Mouse (Mus musculus): ENCODE results near the gene Nfatc2ip. TPM values are rescaled to one million over a fixed set of nuclear protein-coding genes. Genes with fewer than 3 reads are reported as not detected.
A peak's percentile ranks its signal among the peaks of the same experiment; 100 is the strongest.

The Nfatc2ip gene
- polyA plus RNA-seq, 1 experiment from 2014 or later: 3.0 TPM

DNA sequence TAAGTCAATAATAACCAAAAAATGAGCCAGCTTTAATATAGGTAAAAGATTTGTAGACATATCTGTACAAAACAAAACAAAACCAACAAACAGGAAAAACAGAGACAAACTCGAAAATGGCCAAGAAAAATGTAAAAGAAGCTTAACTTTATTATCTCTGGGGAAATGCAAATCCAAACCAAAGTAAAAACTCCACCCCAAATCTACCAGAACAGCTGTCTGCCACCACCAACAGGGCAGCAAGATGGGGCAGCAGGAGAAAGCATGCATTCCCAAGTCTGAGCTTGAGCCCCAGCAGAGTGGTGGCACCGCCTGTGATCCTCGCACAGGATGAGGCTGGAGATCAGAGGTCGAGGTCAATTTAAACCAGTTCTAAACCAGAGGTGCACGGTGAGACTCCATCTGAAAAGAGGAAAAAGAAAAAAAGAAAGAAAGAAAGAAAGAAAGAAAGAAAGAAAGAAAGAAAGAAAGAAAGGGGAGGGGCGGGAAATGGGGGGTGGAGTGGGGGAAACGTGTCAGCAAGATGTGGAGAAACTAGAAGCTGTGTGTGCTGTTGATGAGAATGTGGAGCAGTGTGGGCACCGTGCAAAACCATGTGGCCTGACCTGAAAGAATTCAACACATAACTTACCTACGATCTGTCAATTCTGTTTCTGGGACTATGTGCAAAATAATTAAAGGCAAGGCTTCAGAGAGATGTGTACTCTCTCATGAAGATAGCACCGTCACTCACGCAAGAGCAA is 43.1 kb downstream of the Nfatc2ip start:
- Histone ChIP-seq H3K9me3 (replicated peaks) (no peaks in the 10 kb centered on the region), H3K27me3 (no peaks in the 10 kb centered on the region), H3K9ac (no peak overlapping the region), H3K4me2 (no peak overlapping the region), H3K4me1 (0 out of 2 replicates have a peak, but pooled peaks cover 5% of the 10 kb centered on the region), H3K36me3 (ENCODE audit: poor library complexity, severe bottlenecking) (no peaks in the 10 kb centered on the region), H3K27ac (no peak overlapping the region), H3K4me3 (no peak overlapping the region)
- WGBS: 67% methylated on average over 11 of the region's 11 CpGs
- no peak for ATAC-seq

DNA sequence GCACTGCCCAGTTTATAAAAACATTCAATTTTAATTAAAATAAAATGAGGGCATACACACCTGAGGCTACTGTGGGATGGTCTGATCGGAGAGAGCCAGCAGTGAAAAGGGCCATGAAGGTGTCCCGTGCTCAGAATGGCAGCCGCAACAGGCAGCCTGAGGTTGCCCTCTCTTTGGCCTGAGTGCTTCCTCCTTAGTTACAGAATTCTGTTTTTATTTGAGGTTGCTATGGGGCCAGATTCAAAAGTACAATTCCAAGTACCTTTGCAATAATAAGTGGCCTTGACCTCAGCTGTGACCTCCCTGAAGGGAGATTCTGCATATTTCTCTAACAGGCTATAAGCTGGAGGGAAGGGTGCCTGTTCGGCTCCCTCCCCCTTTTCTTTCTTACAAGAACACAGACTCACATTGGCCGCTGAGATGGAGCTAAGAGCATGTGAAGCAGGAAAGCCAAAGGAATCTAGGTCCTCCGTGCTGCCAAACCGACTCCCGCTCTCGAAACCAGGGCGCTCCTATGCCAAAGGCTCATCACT is 45.1 kb downstream of the Nfatc2ip start:
- Histone ChIP-seq H3K4me1 (0 out of 2 replicates have a peak, but pooled peaks cover 5% of the 10 kb centered on the region), H3K36me3 (ENCODE audit: poor library complexity, severe bottlenecking) (no peaks in the 10 kb centered on the region), H3K4me3 (no peak overlapping the region), H3K4me2 (no peak overlapping the region), H3K27ac (no peak overlapping the region), H3K27me3 (no peaks in the 10 kb centered on the region), H3K9ac (no peak overlapping the region), H3K9me3 (replicated peaks) (no peaks in the 10 kb centered on the region)
- ATAC-seq: no peak
- WGBS: 53% methylated on average over 10 of the region's 10 CpGs

DNA sequence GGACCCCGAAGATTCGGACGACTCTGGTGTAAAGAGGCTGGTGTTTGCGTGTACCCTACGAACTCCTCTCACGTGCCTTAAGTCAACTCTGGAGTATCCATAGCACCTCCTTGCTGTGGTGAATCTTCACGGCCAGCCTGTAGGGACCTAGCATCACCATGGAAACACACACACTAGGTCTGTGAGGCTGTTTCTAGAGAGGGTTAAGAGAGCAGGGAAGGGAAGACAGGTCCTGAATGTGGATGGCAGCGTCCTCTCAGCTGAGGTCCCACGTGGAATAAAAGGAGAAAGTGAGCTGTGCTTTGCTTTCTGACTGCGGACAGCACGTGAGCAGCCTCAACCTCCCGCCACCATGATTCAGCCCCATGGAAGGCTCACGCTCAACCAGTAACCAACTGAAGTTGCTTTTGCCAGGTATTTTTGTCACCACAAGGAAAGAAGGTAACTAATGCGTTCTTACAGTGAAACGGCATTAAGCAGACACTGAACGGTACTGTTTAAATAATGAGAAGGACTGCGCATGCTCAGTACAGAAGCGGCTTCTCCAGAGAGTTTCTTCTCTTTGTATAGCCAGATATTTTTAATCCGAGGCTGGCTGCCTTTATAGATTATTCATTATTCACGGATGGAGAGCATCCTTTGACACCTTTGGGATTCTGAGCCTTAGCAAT is 45.7 kb downstream of the Nfatc2ip start:
- no peaks in the 10 kb centered on the region for H3K9me3 ChIP-seq (replicated peaks)
- no peak overlapping the region for H3K9ac ChIP-seq
- 66% methylated on average over 20 of the region's 20 CpGs for WGBS
- H3K4me2 ChIP-seq: peak overlapping the region; percentile 20; the same call in 1 of the 2 replicates
- H3K36me3 ChIP-seq (ENCODE audit: poor library complexity, severe bottlenecking): no peaks in the 10 kb centered on the region
- no peak overlapping the region for H3K27ac ChIP-seq
- no peak for ATAC-seq
- H3K4me1 ChIP-seq: 0 out of 2 replicates have a peak, but pooled peaks cover 5% of the 10 kb centered on the region
- H3K4me3 ChIP-seq: peak overlapping the region; percentile 13
- H3K27me3 ChIP-seq: no peaks in the 10 kb centered on the region

DNA sequence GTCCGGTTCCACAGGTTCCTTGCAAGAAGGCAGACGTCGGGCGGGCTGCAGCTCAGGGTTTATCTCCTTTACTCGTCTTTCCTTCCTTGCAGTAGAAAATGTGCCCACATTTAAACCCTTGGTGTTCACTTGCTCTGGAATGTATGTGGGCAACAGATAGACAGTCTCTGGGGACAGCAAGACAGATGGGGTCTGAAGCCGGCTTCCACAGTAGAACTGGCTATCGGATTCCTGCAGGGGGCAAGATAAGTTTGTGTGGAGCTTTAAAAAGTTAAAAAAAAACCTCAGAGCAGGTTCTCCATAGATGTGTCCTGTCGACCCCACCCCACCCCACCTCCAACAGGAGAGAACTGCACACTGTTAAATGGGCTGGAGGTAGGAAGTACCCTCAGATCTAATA is 48.2 kb downstream of the Nfatc2ip start:
- Histone ChIP-seq H3K9ac (no peak overlapping the region), H3K36me3 (ENCODE audit: poor library complexity, severe bottlenecking) (no peaks in the 10 kb centered on the region), H3K4me3 (no peak overlapping the region), H3K27me3 (no peaks in the 10 kb centered on the region), H3K27ac (no peak overlapping the region), H3K4me1 (0 out of 2 replicates have a peak, but pooled peaks cover 5% of the 10 kb centered on the region), H3K4me2 (no peak overlapping the region), H3K9me3 (replicated peaks) (no peaks in the 10 kb centered on the region)
- 88% methylated on average over 8 of the region's 8 CpGs for WGBS
- no peak for ATAC-seq

DNA sequence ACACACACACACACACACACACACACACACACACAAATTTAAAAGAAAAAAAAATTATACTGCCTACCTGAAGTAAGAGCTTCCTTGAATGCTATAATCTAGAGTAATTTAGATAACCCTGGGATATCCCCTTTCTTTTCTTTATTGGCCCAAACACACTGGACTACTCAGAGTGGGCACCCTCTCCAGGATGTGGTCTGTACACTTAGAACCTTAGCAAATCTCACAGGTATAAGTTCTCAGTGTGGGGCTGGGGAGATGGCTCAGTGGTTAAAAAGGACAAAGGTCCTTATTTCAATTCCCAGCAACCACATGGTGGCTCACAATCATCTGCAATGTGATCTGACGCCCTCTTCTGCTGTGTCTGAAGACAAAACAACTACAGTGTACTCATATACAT is 49.4 kb downstream of the Nfatc2ip start:
- Histone ChIP-seq H3K9me3 (replicated peaks) (no peaks in the 10 kb centered on the region), H3K9ac (no peak overlapping the region), H3K4me3 (no peak overlapping the region), H3K4me1 (0 out of 2 replicates have a peak, but pooled peaks cover 5% of the 10 kb centered on the region), H3K4me2 (no peak overlapping the region), H3K27me3 (no peaks in the 10 kb centered on the region), H3K27ac (no peak overlapping the region), H3K36me3 (ENCODE audit: poor library complexity, severe bottlenecking) (no peaks in the 10 kb centered on the region)
- ATAC-seq: no peak
- WGBS: 71% methylated on average over 1 of the region's 1 CpGs

DNA sequence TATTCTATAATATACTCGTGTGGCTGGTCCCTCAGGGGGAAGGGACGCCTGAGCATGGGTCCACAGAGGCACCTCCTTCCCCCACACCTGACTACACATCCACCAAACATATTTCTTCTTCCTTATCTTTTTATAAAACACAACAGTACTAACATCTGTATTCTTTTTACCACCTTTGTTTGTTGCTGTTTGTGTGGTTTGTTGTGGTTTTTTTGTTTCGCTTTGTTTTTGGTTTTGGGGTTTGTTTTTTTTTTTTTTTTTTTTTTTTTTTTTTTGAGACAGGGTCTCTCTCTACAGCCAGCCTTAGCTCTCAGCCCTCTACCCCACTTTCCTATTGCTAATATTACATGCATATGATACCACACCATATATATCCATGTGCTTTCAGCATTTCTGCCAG is 50.6 kb downstream of the Nfatc2ip start:
- Histone ChIP-seq H3K27me3 (no peaks in the 10 kb centered on the region), H3K27ac (no peak overlapping the region), H3K9me3 (replicated peaks) (no peaks in the 10 kb centered on the region), H3K4me1 (no peaks in the 10 kb centered on the region), H3K9ac (no peak overlapping the region), H3K4me2 (no peak overlapping the region), H3K4me3 (no peak overlapping the region), H3K36me3 (ENCODE audit: poor library complexity, severe bottlenecking) (no peaks in the 10 kb centered on the region)
- no peak for ATAC-seq
- 53% methylated on average over 3 of the region's 3 CpGs for WGBS

DNA sequence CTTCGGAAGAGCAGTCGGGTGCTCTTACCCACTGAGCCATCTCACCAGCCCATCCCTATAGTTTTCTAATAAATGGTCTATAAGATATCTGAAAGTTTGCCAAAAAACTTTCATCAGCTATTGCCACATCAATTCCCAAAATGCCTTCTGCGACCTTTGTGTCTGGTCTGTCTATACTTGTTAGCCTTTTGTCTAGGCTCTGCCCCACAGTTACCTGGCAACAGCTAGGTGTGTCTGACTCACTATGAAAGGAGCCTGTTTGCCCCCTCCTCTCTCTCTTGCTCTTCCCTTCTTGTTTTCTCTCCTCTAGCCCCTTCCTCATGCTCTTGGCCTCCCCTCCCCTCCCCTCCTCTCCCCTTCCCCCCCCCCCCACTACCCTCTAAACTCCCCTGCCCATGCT is 51.0 kb downstream of the Nfatc2ip start:
- WGBS: 60% methylated on average over 3 of the region's 3 CpGs

DNA sequence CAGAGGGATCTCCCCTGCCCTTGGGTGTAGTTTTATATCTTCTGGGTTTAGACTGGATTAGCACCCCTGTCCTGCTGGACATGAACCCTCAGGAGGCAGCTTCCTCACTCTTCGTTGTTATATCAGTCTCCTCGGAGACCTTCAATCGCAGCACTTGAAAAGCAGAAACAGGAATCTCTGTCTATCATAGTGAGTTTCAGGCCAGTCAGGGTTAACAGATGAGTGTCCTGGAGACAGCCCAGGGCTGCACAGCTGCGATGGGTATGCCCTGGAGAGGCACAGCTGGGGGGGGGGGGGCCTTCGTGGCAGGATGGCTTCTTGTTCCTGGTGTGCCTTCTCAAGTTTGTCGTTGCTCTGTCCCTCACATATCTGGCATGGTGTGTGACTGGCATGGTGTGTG is 55.6 kb downstream of the Nfatc2ip start:
- Histone ChIP-seq H3K4me1 (no peaks in the 10 kb centered on the region), H3K9me3 (replicated peaks) (no peaks in the 10 kb centered on the region), H3K9ac (no peak overlapping the region), H3K27ac (no peak overlapping the region), H3K4me2 (no peak overlapping the region), H3K36me3 (ENCODE audit: poor library complexity, severe bottlenecking) (no peaks in the 10 kb centered on the region), H3K27me3 (no peaks in the 10 kb centered on the region), H3K4me3 (no peak overlapping the region)
- 68% methylated on average over 6 of the region's 6 CpGs for WGBS
- ATAC-seq: no peak

More for the DNA sequence above, 51.0 kb downstream of the Nfatc2ip start:
- no peak overlapping the region for H3K4me2 ChIP-seq
- no peaks in the 10 kb centered on the region for H3K4me1 ChIP-seq
- no peaks in the 10 kb centered on the region for H3K9me3 ChIP-seq (replicated peaks)
- no peaks in the 10 kb centered on the region for H3K36me3 ChIP-seq (ENCODE audit: poor library complexity, severe bottlenecking)
- no peak overlapping the region for H3K4me3 ChIP-seq
- no peaks in the 10 kb centered on the region for H3K27me3 ChIP-seq
- no peak overlapping the region for H3K9ac ChIP-seq
- ATAC-seq: no peak
- H3K27ac ChIP-seq: no peak overlapping the region

DNA sequence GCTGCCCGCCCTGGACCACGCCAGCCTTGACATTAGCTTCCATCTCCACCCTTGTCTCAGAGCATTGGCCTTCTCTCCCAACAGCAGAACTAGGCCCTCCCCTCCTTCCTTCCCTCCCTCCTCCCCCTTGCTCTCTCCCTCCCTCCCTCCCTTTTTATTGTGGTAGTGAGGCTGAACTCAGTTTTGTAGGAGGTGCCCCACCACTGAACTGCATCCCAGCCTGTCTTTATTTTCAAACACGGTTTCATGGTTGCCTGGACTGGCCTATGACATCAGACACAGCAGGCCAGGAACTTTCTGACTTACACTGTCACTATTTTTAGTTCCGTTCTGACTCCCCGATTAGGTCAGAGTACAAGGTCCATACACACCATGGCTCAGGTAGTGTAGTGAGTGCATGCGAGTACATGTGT is 56.3 kb downstream of the Nfatc2ip start:
- Histone ChIP-seq H3K9me3 (replicated peaks) (no peaks in the 10 kb centered on the region), H3K9ac (no peak overlapping the region), H3K4me1 (no peaks in the 10 kb centered on the region), H3K36me3 (ENCODE audit: poor library complexity, severe bottlenecking) (no peaks in the 10 kb centered on the region), H3K4me2 (no peak overlapping the region), H3K27me3 (no peaks in the 10 kb centered on the region), H3K27ac (no peak overlapping the region), H3K4me3 (no peak overlapping the region)
- ATAC-seq: no peak
- 81% methylated on average over 6 of the region's 6 CpGs for WGBS

DNA sequence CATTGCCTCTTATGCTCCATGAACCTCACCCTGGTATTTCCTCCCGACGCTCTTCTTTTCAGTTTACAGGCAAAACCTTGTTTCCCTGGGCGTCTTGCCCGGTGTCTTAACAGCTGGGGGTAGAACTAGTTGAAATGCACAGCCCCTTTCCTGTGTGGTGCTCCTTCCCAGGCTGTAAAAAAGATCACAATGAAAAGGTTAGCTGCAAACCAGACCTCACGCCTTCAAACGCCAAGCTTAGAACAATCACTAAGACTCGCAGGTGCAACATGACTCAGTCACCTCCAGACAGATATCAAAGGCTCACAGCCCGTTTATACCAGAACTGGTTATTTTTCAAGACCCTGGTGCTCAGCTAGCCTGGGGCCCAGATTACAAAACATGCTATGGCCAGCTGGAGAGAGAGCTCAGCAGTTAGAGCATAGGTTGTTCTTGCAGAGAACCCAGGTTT is 57.0 kb downstream of the Nfatc2ip start:
- ATAC-seq: no peak
- Histone ChIP-seq H3K9ac (no peak overlapping the region), H3K4me1 (no peaks in the 10 kb centered on the region), H3K36me3 (ENCODE audit: poor library complexity, severe bottlenecking) (no peaks in the 10 kb centered on the region), H3K9me3 (replicated peaks) (no peaks in the 10 kb centered on the region), H3K27ac (no peak overlapping the region), H3K27me3 (no peaks in the 10 kb centered on the region), H3K4me3 (no peak overlapping the region), H3K4me2 (no peak overlapping the region)
- 76% methylated on average over 8 of the region's 8 CpGs for WGBS

DNA sequence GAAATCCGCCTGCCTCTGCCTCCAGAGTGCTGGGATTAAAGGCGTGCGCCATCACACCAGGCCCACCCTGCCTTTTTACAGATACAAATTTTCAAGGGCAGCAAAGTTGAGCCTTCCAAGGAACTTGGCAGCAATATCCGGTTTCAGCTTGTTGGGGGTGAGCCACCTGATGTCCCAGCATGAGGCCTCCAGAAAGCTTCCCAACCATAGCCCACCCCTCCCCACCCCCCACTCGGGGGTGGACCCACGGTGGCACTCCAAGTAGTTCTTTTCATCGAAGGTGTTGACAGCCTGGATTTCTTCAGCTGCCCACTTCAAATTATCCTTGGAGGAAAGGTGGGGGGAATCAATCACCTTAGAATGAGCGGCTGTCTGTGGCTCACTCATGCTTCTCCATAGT is 57.6 kb downstream of the Nfatc2ip start:
- no peak overlapping the region for H3K9ac ChIP-seq
- H3K36me3 ChIP-seq (ENCODE audit: poor library complexity, severe bottlenecking): no peaks in the 10 kb centered on the region
- H3K4me3 ChIP-seq: no peak overlapping the region
- WGBS: 88% methylated on average over 8 of the region's 8 CpGs
- no peaks in the 10 kb centered on the region for H3K4me1 ChIP-seq
- no peak for ATAC-seq
- no peaks in the 10 kb centered on the region for H3K9me3 ChIP-seq (replicated peaks)
- H3K4me2 ChIP-seq: no peak overlapping the region
- no peak overlapping the region for H3K27ac ChIP-seq
- no peaks in the 10 kb centered on the region for H3K27me3 ChIP-seq

DNA sequence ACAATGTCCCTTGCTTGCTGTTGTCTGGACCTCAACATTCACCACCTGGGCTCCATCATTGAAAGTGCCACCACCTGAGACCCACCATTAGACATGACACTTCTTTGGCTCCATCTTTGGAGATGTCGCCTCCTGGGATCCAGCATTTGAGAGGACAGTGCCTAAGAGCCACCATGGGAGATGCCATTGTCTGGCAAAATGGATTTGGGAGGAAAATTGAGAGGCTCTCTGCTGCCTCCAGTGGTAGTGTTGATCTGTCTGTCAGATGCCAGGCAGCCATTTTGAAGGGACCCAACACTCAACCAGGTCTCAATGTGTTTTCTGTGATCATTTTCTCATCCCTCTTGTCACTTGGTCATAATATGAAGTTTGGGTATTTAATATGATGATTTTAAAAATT is 61.0 kb downstream of the Nfatc2ip start:
- no peak overlapping the region for H3K4me2 ChIP-seq
- ATAC-seq: no peak
- H3K9me3 ChIP-seq (replicated peaks): no peaks in the 10 kb centered on the region
- H3K36me3 ChIP-seq (ENCODE audit: poor library complexity, severe bottlenecking): no peaks in the 10 kb centered on the region
- no peak overlapping the region for H3K4me3 ChIP-seq
- WGBS: 86% methylated on average over 1 of the region's 1 CpGs
- H3K27ac ChIP-seq: no peak overlapping the region
- no peaks in the 10 kb centered on the region for H3K4me1 ChIP-seq
- no peak overlapping the region for H3K9ac ChIP-seq
- 0 out of 2 replicates have a peak, but pooled peaks cover 3% of the 10 kb centered on the region for H3K27me3 ChIP-seq

Measured in forebrain, embryonic 13.5 days (tissue).